Mouse (Mus musculus) thymus, adult 2 months (tissue): ENCODE measurements around the gene Zfp213.

Source experiments
- CTCF ChIP-seq: fragments of 200-500 bp; IDR thresholded peaks from 2 replicates; pipeline ENCODE4 v1.5.1; 2012; ENCODE audit warnings: mild to moderate bottlenecking, control low read depth, low read length, moderate library complexity, borderline replicate concordance; ENCODE audit not compliant: control insufficient read depth, poor library complexity, insufficient read depth; ENCODE audit errors: extremely low read depth
- POLR2A ChIP-seq: fragments of 200-500 bp; IDR thresholded peaks from 2 replicates; pipeline ENCODE4 v1.6.1; 2012; ENCODE audit warnings: mild to moderate bottlenecking, low read length, control low read depth, moderate library complexity; ENCODE audit not compliant: control insufficient read depth, poor library complexity, insufficient read depth; ENCODE audit errors: extremely low read depth

DNA sequence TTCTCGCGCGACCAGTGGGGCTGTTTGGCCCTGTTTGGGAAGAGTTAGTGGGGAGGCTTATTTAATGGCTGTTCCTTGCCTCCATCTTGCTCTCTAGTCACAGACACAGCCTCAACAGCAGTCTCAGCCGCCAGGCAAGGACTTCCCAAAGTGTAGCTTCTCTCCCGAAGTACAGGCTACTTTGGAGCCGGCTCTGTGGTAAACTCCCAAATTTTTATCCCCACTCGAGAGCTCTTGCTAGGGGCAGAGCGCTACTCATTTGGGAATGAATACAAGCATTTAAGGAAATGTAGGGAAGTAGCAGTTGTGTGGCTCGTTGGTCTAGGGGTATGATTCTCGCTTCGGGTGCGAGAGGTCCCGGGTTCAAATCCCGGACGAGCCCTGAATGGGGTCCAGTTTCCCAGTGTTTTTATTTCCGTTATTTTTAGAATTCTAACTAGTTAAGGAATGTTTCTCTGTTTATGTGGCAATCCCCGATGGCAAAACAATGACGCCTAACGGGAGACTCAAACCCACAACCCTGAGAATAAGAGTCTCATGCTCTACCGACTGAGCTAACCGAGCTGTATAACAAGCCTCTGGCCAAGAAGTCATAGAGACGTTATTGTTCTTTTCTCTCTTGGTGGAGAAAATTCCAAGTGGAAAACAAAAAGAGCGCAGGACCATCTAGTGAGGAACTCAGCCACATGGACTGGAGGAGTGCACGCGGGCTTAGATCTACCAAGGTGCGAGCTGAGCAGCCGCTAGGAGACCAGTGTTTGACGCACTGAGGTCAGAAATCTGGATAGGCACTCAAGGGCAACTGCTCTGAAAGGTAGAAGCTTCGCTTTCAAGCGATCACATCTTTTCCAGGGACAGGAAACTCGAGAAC, 23.2 kb downstream of the Zfp213 start:
- TF ChIP-seq POLR2A = no peak
- TF ChIP-seq CTCF = no peak
